Mouse (Mus musculus): ENCODE results near the gene Robo1. TPM values are rescaled to one million over a fixed set of nuclear protein-coding genes. Genes with fewer than 3 reads are reported as not detected.

Robo1 gene
- total and polyA plus RNA-seq, 3 experiments, result 0.44 TPM; not detected in 2

- ATAC-seq (ENCODE audit: extremely low read depth, insufficient number of reproducible peaks, low FRiP score, poor library complexity, severe bottlenecking) (no peak), DNase-seq (ENCODE audit: low spot score) (no peak)
- no peaks in the 10 kb centered on the region for H3K27me3 ChIP-seq (ENCODE audit: insufficient read depth, low read length)
Measured at GRCm38 (mm10) chr16:72670240-72671038, 362.3 kb downstream of the Robo1 start.

GRCm38 (mm10) chr16:72677234-72677633 is 369.1 kb downstream of the Robo1 start:
- no peaks in the 10 kb centered on the region for H3K4me1 ChIP-seq (ENCODE audit: insufficient read depth, low read depth, low read length)
- H3K9me3 ChIP-seq (replicated peaks), result peaks cover 22% of the 10 kb centered on the region
- H3K4me3 ChIP-seq (ENCODE audit: low read depth, low read length), result no peak overlapping the region
- no peak for TF ChIP-seq GATA2 (IDR thresholded peaks at IDR 0.05; ENCODE audit: borderline replicate concordance, low read depth, low read length)
- TF ChIP-seq POLR2AphosphoS5 (IDR thresholded peaks at IDR 0.05; ENCODE audit: insufficient replicate concordance, low read depth, low read length), result no peak
- no peak for TF ChIP-seq CTCF (IDR thresholded peaks at IDR 0.05; ENCODE audit: low read depth, low read length)
- no peak for TF ChIP-seq TAL1 (conservative IDR thresholded peaks at IDR 0.05; ENCODE audit: low read depth, low read length)
- TF ChIP-seq GATA1 (IDR thresholded peaks at IDR 0.05; ENCODE audit: borderline replicate concordance, low read length), result no peak
- ATAC-seq (ENCODE audit: extremely low read depth, insufficient number of reproducible peaks, low FRiP score, poor library complexity, severe bottlenecking), result no peak
- H3K36me3 ChIP-seq (replicated peaks), result no peaks in the 10 kb centered on the region
- no peaks in the 10 kb centered on the region for H3K27me3 ChIP-seq (ENCODE audit: insufficient read depth, low read length)
- DNase-seq (ENCODE audit: low spot score), result no peak

More at GRCm38 (mm10) chr16:72670240-72671038, 362.3 kb downstream of the Robo1 start:
- H3K36me3 ChIP-seq (replicated peaks), result no peaks in the 10 kb centered on the region
- TF ChIP-seq GATA2 (IDR thresholded peaks at IDR 0.05; ENCODE audit: borderline replicate concordance, low read depth, low read length), result no peak
- no peak for TF ChIP-seq CTCF (IDR thresholded peaks at IDR 0.05; ENCODE audit: low read depth, low read length)
- no peak for TF ChIP-seq POLR2AphosphoS5 (IDR thresholded peaks at IDR 0.05; ENCODE audit: insufficient replicate concordance, low read depth, low read length)
- no peak for TF ChIP-seq GATA1 (IDR thresholded peaks at IDR 0.05; ENCODE audit: borderline replicate concordance, low read length)
- no peak for TF ChIP-seq TAL1 (conservative IDR thresholded peaks at IDR 0.05; ENCODE audit: low read depth, low read length)
- no peaks in the 10 kb centered on the region for H3K4me1 ChIP-seq (ENCODE audit: insufficient read depth, low read depth, low read length)
- H3K4me3 ChIP-seq (ENCODE audit: low read depth, low read length), result no peak overlapping the region
- peaks cover 17% of the 10 kb centered on the region for H3K9me3 ChIP-seq (replicated peaks)

- H3K4me3 ChIP-seq (ENCODE audit: low read depth, low read length), result no peak overlapping the region
- no peak for TF ChIP-seq POLR2AphosphoS5 (IDR thresholded peaks at IDR 0.05; ENCODE audit: insufficient replicate concordance, low read depth, low read length)
- TF ChIP-seq TAL1 (conservative IDR thresholded peaks at IDR 0.05; ENCODE audit: low read depth, low read length), result no peak
- no peak for TF ChIP-seq CTCF (IDR thresholded peaks at IDR 0.05; ENCODE audit: low read depth, low read length)
- no peak for TF ChIP-seq GATA1 (IDR thresholded peaks at IDR 0.05; ENCODE audit: borderline replicate concordance, low read length)
- TF ChIP-seq GATA2 (IDR thresholded peaks at IDR 0.05; ENCODE audit: borderline replicate concordance, low read depth, low read length), result no peak
- H3K9me3 ChIP-seq (replicated peaks), result peaks cover 22% of the 10 kb centered on the region
- no peaks in the 10 kb centered on the region for H3K27me3 ChIP-seq (ENCODE audit: insufficient read depth, low read length)
- H3K36me3 ChIP-seq (replicated peaks), result no peaks in the 10 kb centered on the region
- H3K4me1 ChIP-seq (ENCODE audit: insufficient read depth, low read depth, low read length), result no peaks in the 10 kb centered on the region
- ATAC-seq (ENCODE audit: extremely low read depth, insufficient number of reproducible peaks, low FRiP score, poor library complexity, severe bottlenecking) (no peak), DNase-seq (ENCODE audit: low spot score) (no peak)
Measured at GRCm38 (mm10) chr16:72678450-72678849, 370.3 kb downstream of the Robo1 start.

- ATAC-seq (ENCODE audit: extremely low read depth, insufficient number of reproducible peaks, low FRiP score, poor library complexity, severe bottlenecking) (no peak), DNase-seq (ENCODE audit: low spot score) (no peak)
Measured at GRCm38 (mm10) chr16:72678947-72679558, 370.9 kb downstream of the Robo1 start.

GRCm38 (mm10) chr16:72685604-72686479 is 377.7 kb downstream of the Robo1 start:
- Histone ChIP-seq H3K4me1 (ENCODE audit: insufficient read depth, low read depth, low read length) (no peaks in the 10 kb centered on the region), H3K4me3 (ENCODE audit: low read depth, low read length) (no peak overlapping the region), H3K27me3 (ENCODE audit: insufficient read depth, low read length) (no peaks in the 10 kb centered on the region), H3K36me3 (replicated peaks) (no peaks in the 10 kb centered on the region), H3K9me3 (replicated peaks) (peaks cover 18% of the 10 kb centered on the region)
- no peak for ATAC-seq (ENCODE audit: extremely low read depth, insufficient number of reproducible peaks, low FRiP score, poor library complexity, severe bottlenecking)
- TF ChIP-seq GATA1 (IDR thresholded peaks at IDR 0.05; ENCODE audit: borderline replicate concordance, low read length) (no peak), CTCF (IDR thresholded peaks at IDR 0.05; ENCODE audit: low read depth, low read length) (no peak), GATA2 (IDR thresholded peaks at IDR 0.05; ENCODE audit: borderline replicate concordance, low read depth, low read length) (no peak), POLR2AphosphoS5 (IDR thresholded peaks at IDR 0.05; ENCODE audit: insufficient replicate concordance, low read depth, low read length) (no peak), TAL1 (conservative IDR thresholded peaks at IDR 0.05; ENCODE audit: low read depth, low read length) (no peak)
- DNase-seq (ENCODE audit: low spot score), result no peak

More at GRCm38 (mm10) chr16:72678947-72679558, 370.9 kb downstream of the Robo1 start:
- Histone ChIP-seq H3K4me3 (ENCODE audit: low read depth, low read length) (no peak overlapping the region), H3K9me3 (replicated peaks) (peaks cover 21% of the 10 kb centered on the region), H3K36me3 (replicated peaks) (no peaks in the 10 kb centered on the region), H3K27me3 (ENCODE audit: insufficient read depth, low read length) (no peaks in the 10 kb centered on the region), H3K4me1 (ENCODE audit: insufficient read depth, low read depth, low read length) (no peaks in the 10 kb centered on the region)
- TF ChIP-seq POLR2AphosphoS5 (IDR thresholded peaks at IDR 0.05; ENCODE audit: insufficient replicate concordance, low read depth, low read length) (no peak), GATA2 (IDR thresholded peaks at IDR 0.05; ENCODE audit: borderline replicate concordance, low read depth, low read length) (no peak), GATA1 (IDR thresholded peaks at IDR 0.05; ENCODE audit: borderline replicate concordance, low read length) (no peak), TAL1 (conservative IDR thresholded peaks at IDR 0.05; ENCODE audit: low read depth, low read length) (no peak), CTCF (IDR thresholded peaks at IDR 0.05; ENCODE audit: low read depth, low read length) (no peak)
